Mouse (Mus musculus) stomach, embryonic 15.5 days (tissue): ENCODE data around the gene Fkbp11. TPM values are rescaled to one million over a fixed set of nuclear protein-coding genes. Genes with fewer than 3 reads are reported as not detected.
A peak's percentile ranks its signal among the peaks of the same experiment; 100 is the strongest.
"Not testable (repeated sequence)": the region's sequence is repeated elsewhere in the genome, so short reads cannot be mapped to it uniquely, and the experiment has no call there.

ENCODE experiments used
- ATAC-seq: fragments of 200-750 bp; cut with Nextera tagmentation; 2 replicates; pipeline ENCODE4 v1.8.0; 2017; ENCODE audit warnings: low read depth, moderate number of reproducible peaks, moderate TSS enrichment; ENCODE audit not compliant: insufficient read depth, low FRiP score
- H3K27ac ChIP-seq: fragments of 300-500 bp; sonication (generic); 2 replicates; pipeline ENCODE4 v1.5.1; 2015; ENCODE audit warnings: mild to moderate bottlenecking, inconsistent platforms
- H3K27me3 ChIP-seq: fragments of 300-500 bp; sonication (generic); replicated peaks from 2 replicates; pipeline ENCODE4 v1.6.1; 2015; ENCODE audit warnings: inconsistent platforms
- H3K36me3 ChIP-seq: fragments of 300-500 bp; sonication (generic); 2 replicates; pipeline ENCODE4 v1.6.1; 2015; ENCODE audit warnings: inconsistent platforms
- H3K4me1 ChIP-seq: fragments of 300-500 bp; sonication (generic); 2 replicates; pipeline ENCODE4 v1.6.1; 2015; ENCODE audit warnings: inconsistent platforms
- H3K4me2 ChIP-seq: fragments of 300-500 bp; sonication (generic); 2 replicates; pipeline ENCODE4 v1.6.1; 2015; ENCODE audit warnings: mild to moderate bottlenecking, inconsistent platforms
- H3K4me3 ChIP-seq: fragments of 300-500 bp; sonication (generic); replicated peaks from 2 replicates; pipeline ENCODE4 v1.5.1; 2015; ENCODE audit warnings: inconsistent platforms
- H3K9ac ChIP-seq: fragments of 300-500 bp; sonication (generic); 2 replicates; pipeline ENCODE4 v1.6.1; 2015; ENCODE audit warnings: inconsistent platforms
- H3K9me3 ChIP-seq: fragments of 300-500 bp; sonication (generic); 2 replicates; pipeline ENCODE4 v1.6.1; 2016; ENCODE audit warnings: inconsistent platforms
- WGBS: fragments of 180-500 bp; shearing (Covaris S2); methylation state at CpG from one replicate; pipeline ENCODE4 v1.1.7; 2015; 5-methylcytosine and 5-hydroxymethylcytosine counted together
- polyA plus RNA-seq: library from polyadenylated mRNA; unstranded; fragments of >200 nt; fragmentation: Nextera tagmentation; extraction: Ambion mirVana; gene quantifications from 2 replicates; pipeline ENCODE4 v1.2.1, GENCODE M21; 2015

The Fkbp11 gene
- polyA plus RNA-seq, 1 experiment from 2014 or later, result 112 TPM

- Histone ChIP-seq H3K4me2 (peak within 1 kb of the TSS; percentile 96), H3K9me3 (no peaks in the 10 kb centered on the region), H3K36me3 (no peaks in the 10 kb centered on the region; the same call in 1 of the 2 replicates), H3K27ac (peak within 1 kb of the TSS; percentile 83), H3K4me1 (peaks cover 17% of the 10 kb centered on the region; the same call in 1 of the 2 replicates), H3K9ac (peak within 1 kb of the TSS; percentile 87), H3K27me3 (0 out of 2 replicates have a peak, but pooled peaks cover 5% of the 10 kb centered on the region), H3K4me3 (peak within 1 kb of the TSS; percentile 99)
- ATAC-seq, result peak; percentile 90
- under 1% methylated on average over 73 of the region's 76 CpGs for WGBS
Measured at GRCm38 (mm10) chr15:98762670-98763529, 34.9 kb upstream of the Fkbp11 start, which contains the start of gene Arf3. Gene Arf3 (minus strand): TSS chr15:98763214.

DNA sequence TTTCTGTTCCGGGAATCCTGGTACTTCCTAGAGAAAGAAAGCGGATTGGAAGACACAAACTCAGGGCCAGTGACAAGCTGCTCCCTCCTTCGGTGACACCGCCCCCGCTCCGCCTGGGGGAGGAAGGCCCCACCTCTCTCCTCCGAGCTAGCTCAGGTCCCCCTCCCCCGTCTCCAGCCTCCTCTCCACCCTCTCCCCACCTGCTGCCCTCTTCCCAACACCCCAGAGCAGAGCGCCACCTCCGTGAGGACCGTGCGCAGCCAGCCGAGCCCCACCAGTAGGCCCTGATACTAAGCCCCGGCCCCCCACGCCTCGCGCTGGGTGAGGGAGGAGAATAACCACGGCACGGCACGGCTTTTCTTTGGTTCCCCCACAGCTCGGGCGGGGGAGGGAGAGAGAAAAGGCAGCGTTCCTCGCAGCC lies 34.2 kb upstream of the Fkbp11 start:
- WGBS, result under 1% methylated on average over 21 of the region's 24 CpGs
- peak overlapping the region; percentile 87 for H3K9ac ChIP-seq
- H3K36me3 ChIP-seq, result peaks cover under 1% of the 10 kb centered on the region; the same call in 1 of the 2 replicates
- H3K27me3 ChIP-seq, result 0 out of 2 replicates have a peak, but pooled peaks cover 3% of the 10 kb centered on the region
- peak overlapping the region; percentile 99 for H3K4me3 ChIP-seq
- ATAC-seq, result peak; percentile 83
- H3K9me3 ChIP-seq, result no peaks in the 10 kb centered on the region
- peak overlapping the region; percentile 96 for H3K4me2 ChIP-seq
- H3K4me1 ChIP-seq, result peaks cover 17% of the 10 kb centered on the region; the same call in 1 of the 2 replicates
- H3K27ac ChIP-seq, result peak overlapping the region; percentile 83

GRCm38 (mm10) chr15:98754125-98754524 lies 26.1 kb upstream of the Fkbp11 start:
- Histone ChIP-seq H3K4me2 (no peak overlapping the region), H3K9ac (no peak overlapping the region)
- no peak for ATAC-seq

DNA sequence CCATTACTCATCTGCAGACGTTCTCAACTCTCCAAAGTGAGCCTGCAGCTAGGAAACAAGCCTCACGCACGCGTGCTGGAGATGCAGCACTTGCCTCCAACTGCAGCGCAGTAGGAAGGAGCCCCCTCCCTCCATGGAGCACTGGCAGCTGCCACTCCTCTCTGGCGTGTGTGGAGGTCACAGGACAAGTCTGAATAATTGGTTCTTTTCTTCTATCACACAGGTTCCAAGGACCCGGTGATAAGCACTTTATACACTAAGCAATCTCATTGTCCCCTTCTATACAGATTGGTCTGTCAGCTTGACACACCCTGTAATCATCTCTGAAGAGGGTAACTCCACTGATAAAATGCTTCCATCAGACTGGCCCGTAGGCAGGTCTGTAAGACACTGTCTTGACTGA lies 25.0 kb upstream of the Fkbp11 start:
- ATAC-seq, result peak; percentile 22; the same call in 1 of the 2 replicates
- 70% methylated on average over 8 of the region's 8 CpGs for WGBS
- no peak overlapping the region for H3K9ac ChIP-seq

More at GRCm38 (mm10) chr15:98754125-98754524, 26.1 kb upstream of the Fkbp11 start:
- H3K27ac ChIP-seq, result no peak overlapping the region
- no peaks in the 10 kb centered on the region for H3K9me3 ChIP-seq
- H3K36me3 ChIP-seq, result peaks cover 2% of the 10 kb centered on the region; the same call in 1 of the 2 replicates
- H3K27me3 ChIP-seq, result no peaks in the 10 kb centered on the region
- H3K4me3 ChIP-seq, result no peak overlapping the region
- no peaks in the 10 kb centered on the region for H3K4me1 ChIP-seq
- WGBS, result 78% methylated on average over 2 of the region's 2 CpGs

DNA sequence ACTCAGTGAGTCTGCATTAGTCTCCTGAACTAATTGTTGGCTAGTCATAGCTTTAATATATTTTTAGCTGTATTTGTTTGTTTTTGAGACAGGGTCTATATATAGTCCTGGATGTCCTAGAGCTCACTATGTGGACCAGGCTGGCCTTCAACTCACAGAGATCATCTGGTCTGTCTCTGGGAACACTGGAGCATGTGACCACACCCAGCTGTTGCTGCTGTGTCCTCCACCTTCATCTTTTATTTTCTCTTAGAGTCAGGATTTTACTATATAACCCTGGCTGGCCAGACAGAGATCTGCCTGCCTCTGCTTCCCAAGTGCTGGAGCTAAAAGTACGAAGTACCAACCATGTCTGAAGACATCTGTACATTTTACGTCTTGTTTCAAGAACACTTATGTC lies 21.1 kb upstream of the Fkbp11 start:
- H3K27ac ChIP-seq, result no peak overlapping the region
- no peaks in the 10 kb centered on the region for H3K27me3 ChIP-seq
- no peak overlapping the region for H3K9ac ChIP-seq
- no peaks in the 10 kb centered on the region for H3K9me3 ChIP-seq
- no peak overlapping the region for H3K4me3 ChIP-seq
- no peak overlapping the region for H3K4me2 ChIP-seq
- WGBS, result 92% methylated on average over 2 of the region's 2 CpGs
- no peaks in the 10 kb centered on the region for H3K36me3 ChIP-seq
- ATAC-seq, result no peak
- 0 out of 2 replicates have a peak, but pooled peaks cover 4% of the 10 kb centered on the region for H3K4me1 ChIP-seq

More for the DNA sequence above, 25.0 kb upstream of the Fkbp11 start:
- Histone ChIP-seq H3K27ac (no peak overlapping the region), H3K4me3 (no peak overlapping the region), H3K4me2 (no peak overlapping the region), H3K36me3 (0 out of 2 replicates have a peak, but pooled peaks cover 2% of the 10 kb centered on the region), H3K4me1 (0 out of 2 replicates have a peak, but pooled peaks cover under 1% of the 10 kb centered on the region), H3K9me3 (no peaks in the 10 kb centered on the region), H3K27me3 (no peaks in the 10 kb centered on the region)

GRCm38 (mm10) chr15:98747296-98747695 lies 19.3 kb upstream of the Fkbp11 start:
- 0 out of 2 replicates have a peak, but pooled peaks cover 6% of the 10 kb centered on the region for H3K4me1 ChIP-seq
- no peak overlapping the region for H3K4me3 ChIP-seq
- ATAC-seq, result no peak; the same call in 1 of the 2 replicates
- no peak overlapping the region for H3K4me2 ChIP-seq
- 65% methylated on average over 6 of the region's 6 CpGs for WGBS
- H3K27ac ChIP-seq, result no peak overlapping the region
- no peaks in the 10 kb centered on the region for H3K9me3 ChIP-seq
- H3K27me3 ChIP-seq, result no peaks in the 10 kb centered on the region
- no peak overlapping the region for H3K9ac ChIP-seq
- H3K36me3 ChIP-seq, result no peaks in the 10 kb centered on the region; the same call in 1 of the 2 replicates

DNA sequence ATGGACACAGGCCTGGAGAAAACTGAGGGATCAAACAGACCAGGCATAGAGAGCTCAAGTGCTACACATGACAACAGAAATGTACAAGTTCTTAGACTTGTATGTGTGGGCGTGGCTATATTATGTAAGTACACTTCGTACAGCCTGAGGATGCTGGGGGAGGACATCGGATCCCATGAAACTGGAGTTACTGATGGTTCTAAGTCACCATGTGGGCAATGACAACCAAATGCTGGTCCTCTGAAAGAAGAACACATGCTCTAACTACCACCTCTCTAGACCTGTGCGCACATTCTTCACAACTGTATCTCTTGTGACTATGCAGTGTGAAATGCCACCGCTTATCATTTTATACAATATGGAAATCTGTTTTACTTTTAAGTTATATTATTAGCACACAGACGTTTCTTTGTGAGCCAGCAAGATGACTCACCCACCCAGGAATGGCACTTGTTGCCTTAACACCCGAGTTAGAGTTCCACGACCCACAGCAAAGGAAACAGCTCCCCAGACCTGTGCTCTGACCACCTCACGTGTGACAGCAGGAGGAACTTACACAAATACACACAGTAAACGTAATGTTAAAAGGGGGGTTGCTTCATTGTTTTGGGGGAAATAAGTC lies 18.5 kb upstream of the Fkbp11 start:
- no peak for ATAC-seq
- Histone ChIP-seq H3K4me1 (0 out of 2 replicates have a peak, but pooled peaks cover 6% of the 10 kb centered on the region), H3K36me3 (no peaks in the 10 kb centered on the region; the same call in 1 of the 2 replicates), H3K4me2 (no peak overlapping the region), H3K9ac (no peak overlapping the region), H3K27ac (no peak overlapping the region), H3K4me3 (no peak overlapping the region), H3K27me3 (no peaks in the 10 kb centered on the region), H3K9me3 (no peaks in the 10 kb centered on the region)
- WGBS, result 73% methylated on average over 10 of the region's 10 CpGs

- H3K27ac ChIP-seq, H3K4me1 ChIP-seq, ATAC-seq, H3K9ac ChIP-seq, H3K9me3 ChIP-seq, H3K4me3 ChIP-seq, H3K4me2 ChIP-seq, H3K27me3 ChIP-seq: not testable (repeated sequence)
- H3K36me3 ChIP-seq, result peaks cover 25% of the 10 kb centered on the region
- 88% methylated on average over 3 of the region's 3 CpGs for whole genome bisulfite sequencing
Measured at GRCm38 (mm10) chr15:98743863-98744262, 15.9 kb upstream of the Fkbp11 start.

DNA sequence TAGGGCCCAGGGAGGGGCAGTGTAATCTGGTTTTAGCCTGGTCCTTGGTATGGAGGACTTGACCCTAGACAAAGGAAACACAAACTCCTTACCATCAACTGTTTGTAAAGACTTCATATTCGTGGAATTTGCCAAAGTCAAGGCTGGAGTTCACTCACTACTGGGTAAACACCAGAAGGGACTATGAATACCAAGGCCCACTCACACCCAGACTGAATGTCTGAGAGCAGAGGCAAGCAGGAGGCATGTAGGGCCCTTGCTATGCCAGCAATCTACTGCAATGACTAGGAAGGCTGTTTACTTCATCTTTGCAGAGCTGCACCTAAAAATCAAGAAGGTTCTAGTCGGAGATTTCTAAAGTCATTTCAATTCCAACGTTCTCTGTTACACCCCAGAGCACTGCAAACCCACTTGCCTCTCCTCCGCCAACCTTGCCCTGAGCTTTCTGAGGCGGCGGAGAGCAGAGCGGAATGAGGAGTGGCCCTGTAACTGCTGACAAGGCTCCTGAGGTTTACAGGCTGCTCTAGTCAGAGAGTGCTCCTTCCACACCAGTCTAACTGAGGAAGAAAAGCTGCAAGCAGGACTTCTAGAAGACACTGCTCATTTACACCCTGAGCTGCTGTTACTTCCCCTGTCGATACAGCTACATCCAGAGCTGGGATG lies 14.9 kb upstream of the Fkbp11 start:
- no peaks in the 10 kb centered on the region for H3K9me3 ChIP-seq
- no peak overlapping the region for H3K4me3 ChIP-seq
- H3K4me1 ChIP-seq, result 0 out of 2 replicates have a peak, but pooled peaks cover 4% of the 10 kb centered on the region
- 66% methylated on average over 8 of the region's 8 CpGs for WGBS
- H3K9ac ChIP-seq, result no peak overlapping the region
- no peak; the same call in 1 of the 2 replicates for ATAC-seq
- no peak overlapping the region for H3K4me2 ChIP-seq
- peaks cover 28% of the 10 kb centered on the region for H3K36me3 ChIP-seq
- H3K27me3 ChIP-seq, result no peaks in the 10 kb centered on the region
- peak overlapping the region; percentile 28 for H3K27ac ChIP-seq

DNA sequence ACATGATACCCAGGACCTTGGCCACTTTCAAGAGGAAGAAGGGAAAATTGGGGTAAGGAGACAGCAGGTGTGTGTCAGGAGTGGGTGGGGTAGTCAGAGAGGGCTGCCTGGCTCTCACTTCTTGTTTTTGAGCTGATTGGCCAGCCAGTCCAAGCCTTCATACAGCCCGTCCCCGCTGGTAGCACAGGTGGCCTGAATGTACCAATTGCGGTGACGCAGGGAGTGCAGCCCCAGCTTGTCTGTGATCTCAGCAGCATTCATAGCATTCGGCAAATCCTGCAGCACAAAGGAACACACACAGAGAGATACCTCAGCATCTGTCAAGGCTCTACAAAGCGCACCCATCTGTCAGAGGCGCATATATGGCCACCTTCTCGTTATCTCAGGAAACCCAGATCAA lies 12.2 kb upstream of the Fkbp11 start:
- Histone ChIP-seq H3K27ac (no peak overlapping the region), H3K4me1 (0 out of 2 replicates have a peak, but pooled peaks cover 2% of the 10 kb centered on the region), H3K27me3 (no peaks in the 10 kb centered on the region), H3K4me3 (no peak overlapping the region), H3K9me3 (no peaks in the 10 kb centered on the region), H3K9ac (no peak overlapping the region), H3K36me3 (peaks cover 49% of the 10 kb centered on the region), H3K4me2 (no peak overlapping the region)
- no peak for ATAC-seq
- WGBS, result 86% methylated on average over 8 of the region's 8 CpGs

GRCm38 (mm10) chr15:98738796-98739195 lies 10.8 kb upstream of the Fkbp11 start:
- H3K9ac ChIP-seq, result no peak overlapping the region
- H3K4me3 ChIP-seq, result no peak overlapping the region
- H3K36me3 ChIP-seq, result peaks cover 52% of the 10 kb centered on the region
- 0 out of 2 replicates have a peak, but pooled peaks cover 2% of the 10 kb centered on the region for H3K4me1 ChIP-seq
- 72% methylated on average over 4 of the region's 4 CpGs for WGBS
- H3K27me3 ChIP-seq, result no peaks in the 10 kb centered on the region
- H3K27ac ChIP-seq, result 0 out of 2 replicates have a peak overlapping the region, but pooled peaks have one; percentile 49
- ATAC-seq, result peak; percentile 20; the same call in 1 of the 2 replicates
- H3K4me2 ChIP-seq, result no peak overlapping the region
- H3K9me3 ChIP-seq, result no peaks in the 10 kb centered on the region
